Comparison of ENCODE assay signal across 8 mouse cellular contexts in genomic region chr5:8798752-8799115, GRCm38 (mm10). TPM values are rescaled to one million over a fixed set of nuclear protein-coding genes. Genes with fewer than 3 reads are reported as not detected.
DNase-seq lines count a peak whose midpoint lies in the region; ATAC-seq and TF ChIP-seq lines count a peak whose summit lies in the region.

No protein-coding gene starts in this region.

- no peak for TF ChIP-seq POLR2A in lung, adult 2 months (IDR thresholded peaks at IDR 0.05; ENCODE audit: borderline replicate concordance, extremely low read depth, low read depth, low read length)
- no peak for TF ChIP-seq POLR2A in olfactory bulb, adult 2 months (IDR thresholded peaks at IDR 0.05; ENCODE audit: insufficient read depth, low read depth, low read length)

- H3K4me2 ChIP-seq in embryonic facial prominence, embryonic 15.5 days (replicated peaks): peak overlapping the region; percentile 98
- H3K4me2 ChIP-seq in limb, embryonic 12.5 days: peak overlapping the region; percentile 96

- no peaks in the 10 kb centered on the region for H3K36me3 ChIP-seq in embryonic facial prominence, embryonic 15.5 days
- H3K36me3 ChIP-seq in limb, embryonic 12.5 days: no peaks in the 10 kb centered on the region

- no peaks in the 10 kb centered on the region for H3K4me1 ChIP-seq in lung, adult 2 months (ENCODE audit: control insufficient read depth, insufficient read depth, low read length)
- 0 out of 2 replicates have a peak, but pooled peaks cover 6% of the 10 kb centered on the region for H3K4me1 ChIP-seq in embryonic facial prominence, embryonic 15.5 days
- H3K4me1 ChIP-seq in limb, embryonic 12.5 days (replicated peaks): no peaks in the 10 kb centered on the region
- H3K4me1 ChIP-seq in olfactory bulb, adult 2 months (ENCODE audit: control insufficient read depth, insufficient read depth, low read length): peaks cover 6% of the 10 kb centered on the region; the same call in 1 of the 2 replicates

- H3K27ac ChIP-seq in embryonic facial prominence, embryonic 15.5 days (replicated peaks): no peak overlapping the region
- H3K27ac ChIP-seq in limb, embryonic 12.5 days: no peak overlapping the region
- no peak overlapping the region for H3K27ac ChIP-seq in olfactory bulb, adult 2 months (ENCODE audit: insufficient read depth, low read depth, low read length)

- peak overlapping the region; percentile 52 for H3K4me3 ChIP-seq in lung, adult 2 months (replicated peaks; ENCODE audit: extremely low read depth, low read depth, low read length)
- peak overlapping the region; percentile 57 for H3K4me3 ChIP-seq in embryonic facial prominence, embryonic 15.5 days (replicated peaks)
- peak overlapping the region; percentile 59 for H3K4me3 ChIP-seq in limb, embryonic 12.5 days (replicated peaks)
- H3K4me3 ChIP-seq in olfactory bulb, adult 2 months (ENCODE audit: insufficient read depth, low read depth, low read length): peak overlapping the region; percentile 63

- no peaks in the 10 kb centered on the region for H3K9me3 ChIP-seq in embryonic facial prominence, embryonic 15.5 days (replicated peaks)
- H3K9me3 ChIP-seq in limb, embryonic 12.5 days: no peaks in the 10 kb centered on the region

- H3K27me3 ChIP-seq in embryonic facial prominence, embryonic 15.5 days: no peaks in the 10 kb centered on the region
- H3K27me3 ChIP-seq in limb, embryonic 12.5 days: peaks cover 9% of the 10 kb centered on the region; the same call in 1 of the 2 replicates

- no peak for TF ChIP-seq CTCF in lung, adult 2 months (IDR thresholded peaks at IDR 0.05; ENCODE audit: insufficient read depth, low read length)
- TF ChIP-seq CTCF in olfactory bulb, adult 2 months (IDR thresholded peaks at IDR 0.05; ENCODE audit: insufficient read depth, low read depth, low read length): no peak

- no peak for ATAC-seq in embryonic facial prominence, embryonic 15.5 days (ENCODE audit: insufficient number of reproducible peaks, low FRiP score, low TSS enrichment, low read depth)
- no peak for ATAC-seq in limb, embryonic 12.5 days (ENCODE audit: insufficient number of reproducible peaks, insufficient read depth, low FRiP score, low TSS enrichment, low read depth)

- DNase-seq in lung, adult 2 months: no peak
- no peak for DNase-seq in lung, postnatal 36 days
- no peak for DNase-seq in frontal cortex, postnatal 10 days (ENCODE audit: low spot score in 2 of 2)
- no peak for DNase-seq in cerebellum, adult 11-12 months
- DNase-seq in gastrocnemius, postnatal 4 days (ENCODE audit: low spot score in 2 of 2): no peak

- WGBS in lung, adult 2 months: 28% methylated on average over 10 of the region's 10 CpGs
- WGBS in embryonic facial prominence, embryonic 15.5 days: 25% methylated on average over 10 of the region's 10 CpGs
- WGBS in limb, embryonic 12.5 days: 23% methylated on average over 10 of the region's 10 CpGs
- whole genome bisulfite sequencing in olfactory bulb, adult 2 months: 30% methylated on average over 10 of the region's 10 CpGs

- H3K9ac ChIP-seq in embryonic facial prominence, embryonic 15.5 days: peak overlapping the region; percentile 33
- peak overlapping the region; percentile 63 for H3K9ac ChIP-seq in limb, embryonic 12.5 days (replicated peaks)

RNA-seq across cellular contexts. Expression of gene Abcb1b, which starts 0.8 kb away (rescaled TPM):
- 0.92 and 1.5 TPM in 2 replicates for polyA plus RNA-seq in lung, adult 2 months (2012; rRNA removed)
- polyA plus RNA-seq in embryonic facial prominence, embryonic 15.5 days (2015; fragmentation: Nextera tagmentation; extraction: Ambion mirVana): 2.3 TPM in 2 replicates
- polyA plus RNA-seq in limb, embryonic 12.5 days (2016; fragmentation: Nextera tagmentation; extraction: Ambion mirVana): 1.8 and 3.0 TPM in 2 replicates
- not detected in 2 replicates for polyA plus RNA-seq in olfactory bulb, adult 2 months (2012; ENCODE audit: insufficient read depth, insufficient read length, low replicate concordance, missing spikeins)
- 1 to 10 TPM; 1.8 to 2.5 TPM for total RNA-seq in gastrocnemius, postnatal 4 days (2021)
